Mouse (Mus musculus) heart, embryonic 10.5 days (tissue): ENCODE data around the gene Stpg1. TPM values are rescaled to one million over a fixed set of nuclear protein-coding genes. Genes with fewer than 3 reads are reported as not detected.

Experiments used
- DNase-seq: peaks from one replicate; pipeline ENCODE4 v3.0.0-alpha.2; 2017; ENCODE audit warnings: low spot score
- H3K27ac ChIP-seq: fragments of 300-500 bp; sonication (generic); 2 replicates; pipeline ENCODE4 v1.5.1; 2016; ENCODE audit warnings: mild to moderate bottlenecking
- H3K27me3 ChIP-seq: fragments of 300-500 bp; sonication (generic); 2 replicates; pipeline ENCODE4 v1.6.1; 2016; ENCODE audit warnings: mild to moderate bottlenecking; ENCODE audit not compliant: poor library complexity, insufficient read depth, severe bottlenecking
- H3K36me3 ChIP-seq: fragments of 300-500 bp; sonication (generic); 2 replicates; pipeline ENCODE4 v1.6.1; 2016; ENCODE audit warnings: mild to moderate bottlenecking, moderate library complexity
- H3K4me1 ChIP-seq: fragments of 300-500 bp; sonication (generic); 2 replicates; pipeline ENCODE4 v1.6.1; 2016; ENCODE audit warnings: mild to moderate bottlenecking
- H3K4me3 ChIP-seq: fragments of 300-500 bp; sonication (generic); 2 replicates; pipeline ENCODE4 v1.5.1; 2016; ENCODE audit warnings: mild to moderate bottlenecking, moderate library complexity
- H3K9me3 ChIP-seq: fragments of 300-500 bp; sonication (generic); 2 replicates; pipeline ENCODE4 v1.6.1; 2016; ENCODE audit warnings: mild to moderate bottlenecking, moderate library complexity
- WGBS: fragments of 180-500 bp; shearing (Covaris S2); methylation state at CpG from one replicate; pipeline ENCODE4 v1.1.7; 2016; 5-methylcytosine and 5-hydroxymethylcytosine counted together
- polyA plus RNA-seq: library from polyadenylated mRNA; unstranded; fragments of >200 nt; fragmentation: Nextera tagmentation; extraction: Ambion mirVana; gene quantifications from 2 replicates; pipeline ENCODE4 v1.2.1, GENCODE M21; 2016

Gene Stpg1
- polyA plus RNA-seq, 1 experiment from 2014 or later = 0.23 TPM

- no peak overlapping the region for H3K4me3 ChIP-seq
- DNase-seq = no peak
- H3K36me3 ChIP-seq = no peaks in the 10 kb centered on the region
- no peaks in the 10 kb centered on the region for H3K9me3 ChIP-seq
- WGBS = 86% methylated on average over 12 of the region's 12 CpGs
- H3K4me1 ChIP-seq = peaks cover 12% of the 10 kb centered on the region; the same call in 1 of the 2 replicates
- H3K27ac ChIP-seq = no peak overlapping the region
- peaks cover 21% of the 10 kb centered on the region; the same call in 1 of the 2 replicates for H3K27me3 ChIP-seq
Measured at GRCm38 (mm10) chr4:135518135-135518534, 23.5 kb downstream of the Stpg1 start.

- H3K4me1 ChIP-seq = peaks cover 7% of the 10 kb centered on the region; the same call in 1 of the 2 replicates
- DNase-seq = no peak
- H3K27ac ChIP-seq = no peak overlapping the region
- no peaks in the 10 kb centered on the region for H3K36me3 ChIP-seq
- peaks cover 27% of the 10 kb centered on the region; the same call in 1 of the 2 replicates for H3K27me3 ChIP-seq
- H3K9me3 ChIP-seq = no peaks in the 10 kb centered on the region
- WGBS = 78% methylated on average over 9 of the region's 9 CpGs
- no peak overlapping the region for H3K4me3 ChIP-seq
Measured at GRCm38 (mm10) chr4:135520421-135520820, 25.8 kb downstream of the Stpg1 start.

- H3K9me3 ChIP-seq = no peaks in the 10 kb centered on the region
- no peak overlapping the region for H3K4me3 ChIP-seq
- H3K4me1 ChIP-seq = peaks cover 15% of the 10 kb centered on the region
- no peak overlapping the region for H3K27ac ChIP-seq
- DNase-seq = no peak
- H3K27me3 ChIP-seq = peaks cover 34% of the 10 kb centered on the region
- 28% methylated on average over 6 of the region's 7 CpGs for WGBS
- H3K36me3 ChIP-seq = no peaks in the 10 kb centered on the region
Measured at GRCm38 (mm10) chr4:135523939-135524338, 29.3 kb downstream of the Stpg1 start.

GRCm38 (mm10) chr4:135525057-135525456, 30.5 kb downstream of the Stpg1 start:
- H3K27ac ChIP-seq = no peak overlapping the region
- peak; percentile 71 for DNase-seq
- H3K9me3 ChIP-seq = no peaks in the 10 kb centered on the region
- H3K4me1 ChIP-seq = peaks cover 15% of the 10 kb centered on the region
- no peaks in the 10 kb centered on the region for H3K36me3 ChIP-seq
- WGBS = 59% methylated on average over 12 of the region's 12 CpGs
- no peak overlapping the region for H3K4me3 ChIP-seq
- peaks cover 34% of the 10 kb centered on the region for H3K27me3 ChIP-seq

GRCm38 (mm10) chr4:135526039-135526710, 31.6 kb downstream of the Stpg1 start:
- Histone ChIP-seq H3K27ac (peak overlapping the region; percentile 8; the same call in 1 of the 2 replicates), H3K4me3 (no peak overlapping the region), H3K27me3 (peaks cover 33% of the 10 kb centered on the region), H3K9me3 (peaks cover 7% of the 10 kb centered on the region; the same call in 1 of the 2 replicates), H3K36me3 (no peaks in the 10 kb centered on the region), H3K4me1 (peaks cover 15% of the 10 kb centered on the region)
- 29% methylated on average over 14 of the region's 14 CpGs for WGBS
- DNase-seq = no peak

GRCm38 (mm10) chr4:135530270-135530669, 35.7 kb downstream of the Stpg1 start:
- no peak overlapping the region for H3K27ac ChIP-seq
- no peak for DNase-seq
- peaks cover 7% of the 10 kb centered on the region; the same call in 1 of the 2 replicates for H3K9me3 ChIP-seq
- peaks cover 20% of the 10 kb centered on the region for H3K27me3 ChIP-seq
- H3K4me1 ChIP-seq = peaks cover 21% of the 10 kb centered on the region
- WGBS = 47% methylated on average over 2 of the region's 2 CpGs
- no peak overlapping the region for H3K4me3 ChIP-seq
- no peaks in the 10 kb centered on the region for H3K36me3 ChIP-seq

GRCm38 (mm10) chr4:135531236-135531635, 36.6 kb downstream of the Stpg1 start:
- no peak for DNase-seq
- H3K36me3 ChIP-seq = no peaks in the 10 kb centered on the region
- peaks cover 16% of the 10 kb centered on the region for H3K4me1 ChIP-seq
- 87% methylated on average over 9 of the region's 9 CpGs for WGBS
- H3K9me3 ChIP-seq = peaks cover 7% of the 10 kb centered on the region; the same call in 1 of the 2 replicates
- peaks cover 10% of the 10 kb centered on the region for H3K27me3 ChIP-seq
- no peak overlapping the region for H3K27ac ChIP-seq
- no peak overlapping the region for H3K4me3 ChIP-seq

GRCm38 (mm10) chr4:135531771-135532613, 37.4 kb downstream of the Stpg1 start:
- WGBS = 40% methylated on average over 9 of the region's 9 CpGs

GRCm38 (mm10) chr4:135533001-135533400, 38.4 kb downstream of the Stpg1 start:
- Histone ChIP-seq H3K9me3 (peaks cover 7% of the 10 kb centered on the region; the same call in 1 of the 2 replicates), H3K27ac (peak overlapping the region; percentile 31; the same call in 1 of the 2 replicates), H3K27me3 (peaks cover 7% of the 10 kb centered on the region; the same call in 1 of the 2 replicates), H3K4me3 (no peak overlapping the region), H3K4me1 (peaks cover 23% of the 10 kb centered on the region), H3K36me3 (no peaks in the 10 kb centered on the region)
- WGBS = 56% methylated on average over 6 of the region's 6 CpGs
- DNase-seq = no peak

More at GRCm38 (mm10) chr4:135531771-135532613, 37.4 kb downstream of the Stpg1 start:
- Histone ChIP-seq H3K36me3 (no peaks in the 10 kb centered on the region), H3K27me3 (peaks cover 10% of the 10 kb centered on the region), H3K4me3 (no peak overlapping the region), H3K9me3 (peaks cover 7% of the 10 kb centered on the region; the same call in 1 of the 2 replicates), H3K4me1 (peaks cover 20% of the 10 kb centered on the region), H3K27ac (no peak overlapping the region)
- no peak for DNase-seq

GRCm38 (mm10) chr4:135535021-135535420, 40.4 kb downstream of the Stpg1 start:
- DNase-seq = no peak
- peaks cover 7% of the 10 kb centered on the region; the same call in 1 of the 2 replicates for H3K9me3 ChIP-seq
- H3K36me3 ChIP-seq = no peaks in the 10 kb centered on the region
- no peak overlapping the region for H3K4me3 ChIP-seq
- H3K27ac ChIP-seq = no peak overlapping the region
- peaks cover 23% of the 10 kb centered on the region for H3K4me1 ChIP-seq
- WGBS = 94% methylated on average over 3 of the region's 3 CpGs
- peaks cover 7% of the 10 kb centered on the region; the same call in 1 of the 2 replicates for H3K27me3 ChIP-seq

- H3K27me3 ChIP-seq = peaks cover 7% of the 10 kb centered on the region; the same call in 1 of the 2 replicates
- peaks cover 16% of the 10 kb centered on the region for H3K4me1 ChIP-seq
- H3K27ac ChIP-seq = no peak overlapping the region
- 81% methylated on average over 12 of the region's 12 CpGs for WGBS
- H3K9me3 ChIP-seq = no peaks in the 10 kb centered on the region
- no peak for DNase-seq
- peaks cover 6% of the 10 kb centered on the region for H3K36me3 ChIP-seq
- no peak overlapping the region for H3K4me3 ChIP-seq
Measured at GRCm38 (mm10) chr4:135539056-135539455, 44.5 kb downstream of the Stpg1 start.

GRCm38 (mm10) chr4:135540057-135540456, 45.5 kb downstream of the Stpg1 start:
- Histone ChIP-seq H3K36me3 (peaks cover 6% of the 10 kb centered on the region), H3K4me3 (no peak overlapping the region), H3K27ac (no peak overlapping the region), H3K9me3 (no peaks in the 10 kb centered on the region), H3K27me3 (peaks cover 7% of the 10 kb centered on the region; the same call in 1 of the 2 replicates), H3K4me1 (peaks cover 26% of the 10 kb centered on the region)
- DNase-seq = no peak
- 73% methylated on average over 9 of the region's 9 CpGs for WGBS

GRCm38 (mm10) chr4:135544284-135544683, 49.7 kb downstream of the Stpg1 start:
- H3K36me3 ChIP-seq = peaks cover 6% of the 10 kb centered on the region
- H3K27ac ChIP-seq = peak overlapping the region; percentile 42; the same call in 1 of the 2 replicates
- H3K4me3 ChIP-seq = no peak overlapping the region
- WGBS = 49% methylated on average over 2 of the region's 2 CpGs
- peaks cover 56% of the 10 kb centered on the region for H3K4me1 ChIP-seq
- no peak for DNase-seq
- peaks cover 18% of the 10 kb centered on the region for H3K27me3 ChIP-seq
- no peaks in the 10 kb centered on the region for H3K9me3 ChIP-seq
